Mouse (Mus musculus) stomach, embryonic 16.5 days (tissue): ENCODE results near the gene Milr1. TPM values are rescaled to one million over a fixed set of nuclear protein-coding genes. Genes with fewer than 3 reads are reported as not detected.
A peak's percentile ranks its signal among the peaks of the same experiment; 100 is the strongest.

Source experiments
- ATAC-seq: fragments of 200-750 bp; cut with Nextera tagmentation; 2 replicates; pipeline ENCODE4 v1.8.0; 2017; ENCODE audit warnings: moderate number of reproducible peaks, moderate TSS enrichment; ENCODE audit not compliant: insufficient read depth, low FRiP score
- H3K27ac ChIP-seq: fragments of 300-500 bp; sonication (generic); 2 replicates; pipeline ENCODE4 v1.5.1; 2014; ENCODE audit warnings: low read length
- H3K27me3 ChIP-seq: fragments of 300-500 bp; sonication (generic); 2 replicates; pipeline ENCODE4 v1.6.1; 2014; ENCODE audit warnings: low read length, control low read depth, mixed read lengths; ENCODE audit not compliant: control insufficient read depth, insufficient read depth
- H3K36me3 ChIP-seq: fragments of 300-500 bp; sonication (generic); 2 replicates; pipeline ENCODE4 v1.6.1; 2014; ENCODE audit warnings: low read length; ENCODE audit not compliant: control insufficient read depth, insufficient read depth
- H3K4me1 ChIP-seq: fragments of 300-500 bp; sonication (generic); 2 replicates; pipeline ENCODE4 v1.6.1; 2014; ENCODE audit warnings: low read length, control low read depth, mixed read lengths; ENCODE audit not compliant: control insufficient read depth, insufficient read depth
- H3K4me2 ChIP-seq: fragments of 300-500 bp; sonication (generic); 2 replicates; pipeline ENCODE4 v1.6.1; 2014; ENCODE audit warnings: low read depth, low read length, mixed read lengths
- H3K4me3 ChIP-seq: fragments of 300-500 bp; sonication (generic); replicated peaks from 2 replicates; pipeline ENCODE4 v1.5.1; 2014; ENCODE audit warnings: mild to moderate bottlenecking, low read length
- H3K9ac ChIP-seq: fragments of 300-500 bp; sonication (generic); 2 replicates; pipeline ENCODE4 v1.6.1; 2014; ENCODE audit warnings: low read length
- H3K9me3 ChIP-seq: fragments of 300-500 bp; sonication (generic); replicated peaks from 2 replicates; pipeline ENCODE4 v1.6.1; 2016; ENCODE audit warnings: low read length, control low read depth; ENCODE audit not compliant: control insufficient read depth
- WGBS: fragments of 180-500 bp; shearing (Covaris S2); extraction: QIAGEN DNeasy Blood & Tissue Kit; methylation state at CpG from one replicate; pipeline ENCODE4 v1.1.7; 2014; 5-methylcytosine and 5-hydroxymethylcytosine counted together
- polyA plus RNA-seq: library from polyadenylated mRNA; unstranded; fragments of >200 nt; fragmentation: Nextera tagmentation; extraction: Ambion mirVana; gene quantifications from 2 replicates; pipeline ENCODE4 v1.2.1, GENCODE M21; 2015

Gene Milr1
- polyA plus RNA-seq, 1 experiment from 2014 or later = 3.1 TPM

DNA sequence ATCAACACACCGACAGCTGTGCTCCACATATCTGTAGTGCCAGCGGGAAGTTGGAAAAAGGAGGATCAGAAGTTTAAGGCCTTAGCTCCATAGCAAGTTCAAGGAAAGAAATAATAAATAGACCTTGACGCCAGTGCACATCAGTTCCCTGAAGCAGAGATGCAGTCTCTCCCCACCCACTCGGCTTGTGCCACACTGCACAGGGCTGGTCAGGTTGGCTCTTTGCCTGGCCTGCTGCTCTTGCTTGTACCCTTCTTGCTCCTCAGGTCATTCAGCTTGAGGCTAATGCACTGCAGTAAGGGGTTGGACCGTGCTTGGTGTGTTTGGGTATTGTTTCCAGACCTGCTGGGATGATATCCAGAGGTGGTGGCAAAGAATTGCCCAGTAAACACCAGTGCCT is 9.5 kb downstream of the Milr1 start:
- Histone ChIP-seq H3K4me2 (no peak overlapping the region), H3K27ac (no peak overlapping the region), H3K4me1 (peaks cover 20% of the 10 kb centered on the region), H3K27me3 (no peaks in the 10 kb centered on the region), H3K36me3 (no peaks in the 10 kb centered on the region), H3K9me3 (no peaks in the 10 kb centered on the region), H3K9ac (no peak overlapping the region), H3K4me3 (no peak overlapping the region)
- 83% methylated on average over 5 of the region's 5 CpGs for WGBS
- no peak for ATAC-seq

DNA sequence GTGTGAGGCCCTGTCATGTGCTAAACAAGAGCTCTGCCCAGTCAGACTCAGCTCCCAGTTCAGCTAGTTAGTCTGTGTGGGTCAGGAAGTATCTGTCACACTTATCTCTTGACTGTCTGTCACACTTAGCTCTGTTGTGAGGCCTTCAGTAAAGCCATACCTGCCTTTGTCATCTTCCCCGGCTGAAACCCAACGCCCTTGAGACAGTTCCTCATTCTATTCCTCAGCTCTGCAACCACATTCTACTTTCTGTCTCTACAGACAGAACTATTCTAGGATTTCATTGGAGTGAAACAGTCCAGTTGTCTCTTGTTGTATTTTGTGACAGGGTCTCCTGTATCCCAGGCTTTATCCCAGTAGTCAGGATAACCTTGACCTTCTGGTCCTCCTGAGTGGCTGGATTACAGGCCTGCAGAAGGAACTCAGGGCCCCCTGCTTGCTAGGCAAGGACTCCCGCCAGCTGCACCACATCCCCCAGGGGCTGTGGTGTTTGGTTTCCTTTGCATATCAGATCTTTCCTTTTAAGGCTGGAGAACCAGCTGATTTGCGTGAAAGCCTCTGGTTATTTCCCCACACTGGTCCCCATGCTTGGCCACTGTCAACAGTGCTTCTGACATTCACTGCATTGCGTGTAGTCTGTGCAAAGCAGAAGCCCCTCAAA is 11.2 kb downstream of the Milr1 start:
- H3K4me3 ChIP-seq = no peak overlapping the region
- no peak overlapping the region for H3K4me2 ChIP-seq
- H3K9me3 ChIP-seq = no peaks in the 10 kb centered on the region
- WGBS = 16% methylated on average over 5 of the region's 5 CpGs
- peak; percentile 74 for ATAC-seq
- no peaks in the 10 kb centered on the region; the same call in 1 of the 2 replicates for H3K36me3 ChIP-seq
- peaks cover 20% of the 10 kb centered on the region for H3K4me1 ChIP-seq
- H3K27ac ChIP-seq = peak overlapping the region; percentile 89
- H3K27me3 ChIP-seq = no peaks in the 10 kb centered on the region
- 0 out of 2 replicates have a peak overlapping the region, but pooled peaks have one; percentile 31 for H3K9ac ChIP-seq

DNA sequence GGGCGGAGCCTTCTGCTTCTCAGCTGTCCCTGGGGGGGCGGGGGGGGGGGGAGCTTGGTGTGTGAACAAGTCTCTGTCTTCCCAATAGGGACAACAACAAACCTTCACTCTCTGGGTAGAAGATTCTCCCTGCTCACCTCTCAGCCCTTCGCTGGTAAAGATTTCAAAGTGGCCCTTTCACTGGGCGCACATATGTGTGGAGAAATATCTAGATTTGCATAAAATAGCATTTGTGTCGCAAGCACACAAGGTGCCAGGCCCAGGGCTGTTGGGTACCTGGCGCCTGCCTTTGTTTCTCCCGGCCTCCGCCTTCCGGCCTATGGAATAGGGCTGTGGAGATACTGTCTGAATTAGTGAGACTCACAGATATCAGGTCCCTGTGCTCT is 11.8 kb downstream of the Milr1 start:
- Histone ChIP-seq H3K36me3 (peaks cover 5% of the 10 kb centered on the region), H3K4me1 (peaks cover 20% of the 10 kb centered on the region), H3K9ac (no peak overlapping the region), H3K27ac (peak overlapping the region; percentile 89), H3K9me3 (no peaks in the 10 kb centered on the region), H3K4me3 (no peak overlapping the region), H3K4me2 (no peak overlapping the region), H3K27me3 (no peaks in the 10 kb centered on the region)
- WGBS = 64% methylated on average over 9 of the region's 9 CpGs
- ATAC-seq = peak; percentile 29; the same call in 1 of the 2 replicates

DNA sequence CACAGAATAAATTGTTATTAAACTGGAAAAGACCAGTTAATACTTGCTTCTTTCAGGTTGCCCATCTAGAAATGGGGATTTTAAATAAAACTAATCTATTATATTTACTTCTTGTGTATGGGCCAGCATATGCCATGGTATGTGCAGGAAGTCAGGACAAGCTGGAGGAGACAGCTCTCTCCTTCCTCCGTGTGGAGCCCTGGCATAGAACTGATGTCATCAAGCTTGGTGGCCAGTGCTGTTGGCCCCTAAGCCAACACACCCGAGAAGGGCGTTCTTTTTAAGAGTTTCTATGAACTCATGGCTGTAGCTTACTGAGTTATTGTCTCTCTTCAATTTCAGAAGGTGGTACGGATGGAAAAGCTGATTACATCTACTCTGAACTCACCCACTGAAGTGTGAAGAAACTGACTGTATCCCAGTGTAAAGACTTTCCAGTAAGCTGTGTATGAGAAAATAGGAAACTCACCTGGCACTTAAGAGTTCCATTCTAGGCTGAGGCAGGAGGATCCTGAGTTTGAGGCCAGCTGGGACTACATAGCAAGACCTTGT is 15.7 kb downstream of the Milr1 start:
- WGBS = 90% methylated on average over 4 of the region's 4 CpGs
- Histone ChIP-seq H3K4me2 (no peak overlapping the region), H3K36me3 (peaks cover 21% of the 10 kb centered on the region), H3K4me3 (no peak overlapping the region), H3K4me1 (peaks cover 19% of the 10 kb centered on the region), H3K27ac (no peak overlapping the region), H3K27me3 (no peaks in the 10 kb centered on the region), H3K9me3 (no peaks in the 10 kb centered on the region), H3K9ac (no peak overlapping the region)
- no peak for ATAC-seq

DNA sequence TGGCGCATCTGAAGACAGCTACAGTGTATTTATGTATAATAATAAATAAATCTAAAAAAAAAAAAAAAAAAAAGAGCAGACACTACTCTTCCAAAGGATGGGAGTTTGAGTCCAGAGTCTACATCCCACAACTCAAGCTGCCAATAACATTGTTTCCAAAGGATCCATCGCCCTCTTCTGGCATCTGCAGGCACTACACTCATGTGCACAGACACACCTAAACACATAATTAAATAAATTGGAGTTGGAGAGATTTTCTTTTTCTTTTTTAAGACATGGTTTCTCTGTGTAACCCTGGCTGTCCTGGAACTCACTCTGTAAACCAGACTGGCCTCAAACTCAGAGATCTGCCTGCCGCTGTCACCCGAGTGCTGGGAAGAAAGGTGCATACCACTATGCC is 16.5 kb downstream of the Milr1 start:
- no peak overlapping the region for H3K4me3 ChIP-seq
- H3K9ac ChIP-seq = no peak overlapping the region
- ATAC-seq = no peak
- WGBS = 94% methylated on average over 4 of the region's 4 CpGs
- H3K4me1 ChIP-seq = peaks cover 10% of the 10 kb centered on the region
- no peak overlapping the region for H3K27ac ChIP-seq
- no peaks in the 10 kb centered on the region for H3K27me3 ChIP-seq
- H3K9me3 ChIP-seq = no peaks in the 10 kb centered on the region
- H3K36me3 ChIP-seq = peaks cover 21% of the 10 kb centered on the region
- no peak overlapping the region for H3K4me2 ChIP-seq

DNA sequence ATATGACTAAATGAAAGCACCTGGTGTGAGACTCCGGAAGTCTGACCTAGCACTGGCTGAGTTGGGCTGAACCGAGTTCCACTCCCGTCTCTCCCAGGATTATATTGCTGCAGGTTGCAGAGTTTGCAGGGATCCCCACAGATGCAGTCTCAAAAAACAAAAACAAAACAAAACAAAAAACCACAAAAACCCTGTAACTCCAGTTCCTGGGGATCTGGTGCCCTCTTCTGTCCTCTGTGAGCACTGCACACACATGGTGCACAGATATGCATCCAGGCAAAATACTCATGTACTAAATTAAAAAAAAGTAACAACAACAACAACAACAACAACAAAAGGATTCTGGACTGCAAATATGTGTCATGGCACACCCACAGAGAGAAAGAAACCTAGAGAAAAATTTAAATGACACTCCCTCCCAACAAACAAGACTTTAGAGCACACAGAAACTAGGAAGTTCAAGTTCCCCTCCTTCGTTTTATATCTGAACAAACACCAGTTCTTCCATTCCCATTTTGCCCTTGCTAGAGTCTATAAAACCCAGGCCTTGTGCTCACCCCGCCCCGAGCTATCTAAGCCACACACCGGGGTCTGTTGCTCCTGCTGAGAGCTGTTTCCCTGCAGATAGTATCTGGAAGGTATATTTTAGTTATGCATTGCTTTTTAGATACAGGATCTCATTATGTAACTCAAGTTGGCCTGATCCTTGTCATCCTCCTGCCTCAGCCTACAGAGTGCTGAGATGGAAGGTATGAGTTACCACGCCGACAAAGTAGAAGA is 19.4 kb downstream of the Milr1 start:
- 93% methylated on average over 9 of the region's 9 CpGs for WGBS
- Histone ChIP-seq H3K9ac (no peak overlapping the region), H3K4me2 (no peak overlapping the region), H3K9me3 (no peaks in the 10 kb centered on the region), H3K36me3 (peaks cover 29% of the 10 kb centered on the region), H3K27me3 (no peaks in the 10 kb centered on the region), H3K4me3 (no peak overlapping the region), H3K27ac (no peak overlapping the region), H3K4me1 (no peaks in the 10 kb centered on the region)
- ATAC-seq = no peak

DNA sequence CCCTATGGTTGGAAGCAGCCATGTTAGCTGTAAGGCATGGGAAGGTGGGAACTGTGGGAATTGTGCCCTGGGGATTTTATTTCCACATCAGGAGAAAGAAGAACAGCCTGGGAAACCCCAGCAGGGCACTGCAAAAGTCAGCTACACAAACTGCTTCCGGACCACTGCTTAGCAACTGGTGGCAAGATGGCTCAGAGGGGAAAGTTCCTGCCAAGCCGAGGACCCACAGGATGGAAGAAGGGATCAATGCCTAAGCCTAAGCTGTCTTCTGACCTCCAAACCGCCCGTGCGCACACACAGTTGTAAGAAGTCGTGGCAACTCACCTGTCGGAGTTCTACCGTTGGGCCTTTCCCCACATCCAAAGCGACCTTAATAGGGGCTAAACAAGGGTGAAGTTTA is 22.0 kb downstream of the Milr1 start:
- no peak for ATAC-seq
- Histone ChIP-seq H3K36me3 (peaks cover 22% of the 10 kb centered on the region), H3K4me1 (peaks cover 7% of the 10 kb centered on the region; the same call in 1 of the 2 replicates), H3K9me3 (no peaks in the 10 kb centered on the region), H3K27ac (no peak overlapping the region), H3K9ac (no peak overlapping the region), H3K27me3 (no peaks in the 10 kb centered on the region), H3K4me3 (no peak overlapping the region), H3K4me2 (no peak overlapping the region)
- 89% methylated on average over 9 of the region's 9 CpGs for WGBS

DNA sequence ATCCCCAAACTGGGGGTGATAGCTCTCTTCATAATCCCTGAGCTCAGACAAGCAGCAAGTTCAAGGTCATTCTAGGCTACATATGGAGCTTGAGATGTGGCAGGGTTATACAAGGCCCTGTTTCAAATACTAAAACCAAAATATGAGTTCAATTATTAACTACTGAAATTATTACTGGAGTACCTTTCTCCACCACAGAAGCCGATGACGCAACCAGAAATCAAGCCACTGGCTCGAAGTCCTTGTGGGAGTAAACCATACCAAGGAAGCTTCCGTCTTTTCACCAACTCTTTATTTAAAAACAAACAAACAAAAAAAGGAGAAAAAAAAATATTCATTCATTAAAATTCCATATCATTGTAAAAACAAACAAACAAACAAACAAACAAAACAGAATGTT is 25.9 kb downstream of the Milr1 start:
- no peak overlapping the region for H3K4me2 ChIP-seq
- H3K4me1 ChIP-seq = peaks cover 10% of the 10 kb centered on the region
- H3K9ac ChIP-seq = no peak overlapping the region
- H3K27me3 ChIP-seq = no peaks in the 10 kb centered on the region
- peaks cover 9% of the 10 kb centered on the region; the same call in 1 of the 2 replicates for H3K36me3 ChIP-seq
- WGBS = 86% methylated on average over 4 of the region's 4 CpGs
- H3K4me3 ChIP-seq = no peak overlapping the region
- H3K27ac ChIP-seq = 0 out of 2 replicates have a peak overlapping the region, but pooled peaks have one; percentile 36
- no peak for ATAC-seq
- no peaks in the 10 kb centered on the region for H3K9me3 ChIP-seq

DNA sequence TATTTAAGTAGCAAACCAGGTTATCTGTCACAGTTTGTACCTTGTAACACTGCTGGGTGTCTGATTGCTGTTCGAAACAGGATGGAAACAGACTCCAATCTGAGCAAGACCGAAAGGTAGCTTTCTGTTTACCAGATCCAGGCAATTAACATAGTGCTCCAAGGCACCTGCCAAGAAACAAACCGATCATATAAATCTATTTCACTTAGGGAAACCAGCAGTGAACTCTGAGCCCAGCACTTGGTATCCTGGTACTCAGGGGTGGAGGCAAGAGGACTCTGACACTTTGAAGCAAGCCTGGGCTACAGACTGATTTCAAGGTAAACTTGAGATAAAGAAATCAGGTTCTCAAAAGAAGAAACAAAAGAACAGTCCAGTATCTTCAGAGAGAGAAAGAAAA is 26.4 kb downstream of the Milr1 start:
- Histone ChIP-seq H3K36me3 (peaks cover 9% of the 10 kb centered on the region; the same call in 1 of the 2 replicates), H3K4me1 (peaks cover 10% of the 10 kb centered on the region), H3K27me3 (no peaks in the 10 kb centered on the region), H3K9ac (peak overlapping the region; percentile 39; the same call in 1 of the 2 replicates), H3K9me3 (no peaks in the 10 kb centered on the region), H3K4me2 (no peak overlapping the region), H3K27ac (no peak overlapping the region; the same call in 1 of the 2 replicates), H3K4me3 (no peak overlapping the region)
- ATAC-seq = no peak
- 82% methylated on average over 3 of the region's 3 CpGs for WGBS
